Mouse (Mus musculus): ENCODE data around the gene Dock2.

GRCm38 (mm10) chr11:34311717-34312116, 472.0 kb downstream of the Dock2 start:
- TF ChIP-seq CTCF (IDR thresholded peaks at IDR 0.05; ENCODE audit: low read depth) (no peak), EP300 (IDR thresholded peaks at IDR 0.05; ENCODE audit: low read depth) (no peak)
